Mouse (Mus musculus): ENCODE measurements around the gene Gng5. TPM values are rescaled to one million over a fixed set of nuclear protein-coding genes. Genes with fewer than 3 reads are reported as not detected.

Gene Gng5
- polyA plus RNA-seq, 2 experiments from 2014 or later = 270 to 377 TPM

GRCm38 (mm10) chr3:146543632-146544031 lies 44.0 kb downstream of the Gng5 start:
- no peak for ATAC-seq

- no peak for ATAC-seq
Observed at GRCm38 (mm10) chr3:146554816-146555215, 55.2 kb downstream of the Gng5 start.

Other genes starting within 250 kb of the Gng5 start
- gene Ssx2ip, start 95.2 kb upstream of the Gng5 start, polyA plus RNA-seq (2017; shearing (Covaris generic)) = 1 to 10 TPM in 1 of 2 experiments, under 1 TPM in 1; 0.62 to 1.1 TPM
- 1 to 10 TPM; 6.0 to 8.3 TPM for gene Ctbs, start 50.0 kb upstream of the Gng5 start, polyA plus RNA-seq (2017; shearing (Covaris generic))
- 1 to 10 TPM; 7.8 to 8.7 TPM for gene Spata1, start 54 bp upstream of the Gng5 start, polyA plus RNA-seq (2017; shearing (Covaris generic))
- gene Rpf1, start 21.6 kb downstream of the Gng5 start, polyA plus RNA-seq (2017; shearing (Covaris generic)) = 10 to 100 TPM; 37.8 to 49.8 TPM
- not detected for gene Uox, start 70.6 kb downstream of the Gng5 start, polyA plus RNA-seq (2017; shearing (Covaris generic))
- not detected for gene Dnase2b, start 115.8 kb downstream of the Gng5 start, polyA plus RNA-seq (2017; shearing (Covaris generic))
- gene 4930503B20Rik, start 151.5 kb downstream of the Gng5 start, polyA plus RNA-seq (2017; shearing (Covaris generic)) = not detected
- under 1 TPM in 1 of 2 experiments, not detected in 1; 0.52 TPM for gene Samd13, start 185.8 kb downstream of the Gng5 start, polyA plus RNA-seq (2017; shearing (Covaris generic))

All from CD4-positive, CD25-positive, alpha-beta regulatory T cell, adult 4 months (primary cell).